In the genomic region with DNA sequence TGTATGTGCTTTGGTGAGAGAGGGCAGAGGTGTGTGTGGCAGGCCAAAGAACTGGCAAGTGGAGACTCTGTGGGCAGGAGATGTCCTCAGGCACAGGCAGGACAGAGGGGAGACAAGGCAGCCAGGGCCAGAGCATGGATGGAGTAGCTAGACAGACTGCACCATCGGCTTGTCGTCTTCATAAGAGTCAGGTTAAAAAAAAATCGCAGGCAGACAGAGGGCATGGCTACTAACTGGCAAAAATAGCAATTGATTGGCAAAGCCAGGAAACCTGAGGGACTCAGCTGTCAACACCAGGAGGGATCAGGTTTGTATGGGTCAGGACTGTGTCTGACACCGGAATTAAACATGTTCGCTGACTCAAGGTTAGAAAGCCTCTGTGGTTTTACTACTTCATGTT, we compare ENCODE assay signal across 11 mouse cellular contexts. TPM values are rescaled to one million over a fixed set of nuclear protein-coding genes. Genes with fewer than 3 reads are reported as not detected.
DNase-seq lines count a peak whose midpoint lies in the region; ATAC-seq and TF ChIP-seq lines count a peak whose summit lies in the region.
"Had no signal": no experiment of that assay in that cellular context is flagged by ENCODE, and none has a peak within 500 bp of the region (broad histone marks: within the 10 kb centered on the region; RNA-seq: fewer than 3 reads in every experiment).

No protein-coding gene starts in this region.

- no peak for TF ChIP-seq EP300 in CH12.LX (IDR thresholded peaks at IDR 0.05; ENCODE audit: low read length)
- no peak for TF ChIP-seq EP300 in stomach, postnatal 0 days (optimal IDR thresholded peaks at IDR 0.05)

- no peak overlapping the region for H3K9ac ChIP-seq in CH12.LX (ENCODE audit: insufficient read depth, low read depth)
- no peak overlapping the region for H3K9ac ChIP-seq in stomach, postnatal 0 days (ENCODE audit: low read length)
- H3K9ac ChIP-seq: liver, embryonic 13.5 days had no signal

- no peak overlapping the region for H3K4me2 ChIP-seq in CH12.LX (ENCODE audit: insufficient read depth, low read depth, poor library complexity, severe bottlenecking)
- no peak overlapping the region for H3K4me2 ChIP-seq in stomach, postnatal 0 days (replicated peaks; ENCODE audit: low read depth)

- H3K27ac ChIP-seq in CH12.LX (ENCODE audit: insufficient read depth, low read depth), result peak overlapping the region; percentile 35; the same call in 1 of the 2 replicates
- H3K27ac ChIP-seq in stomach, postnatal 0 days (replicated peaks), result no peak overlapping the region
- H3K27ac ChIP-seq: liver, embryonic 13.5 days had no signal

- peak; percentile 97 for DNase-seq in heart, adult 11 months
- DNase-seq in heart, postnatal 36 days, result no peak
- peak; percentile 30 for DNase-seq in CH12.LX (ENCODE audit: extremely low read depth)
- DNase-seq in cerebellum, postnatal 25 days, result peak; percentile 29 to 37
- peak; percentile 21 for DNase-seq in heart, postnatal 4 days
- DNase-seq in stomach, postnatal 0 days (ENCODE audit: low spot score), result no peak
- DNase-seq in layer of hippocampus, adult 11-12 months (ENCODE audit: low spot score), result no peak
- DNase-seq: kidney, postnatal 10 days; liver, embryonic 13.5 days; retina, postnatal 1 day; thymus, postnatal 25 days had no signal

- no peak for TF ChIP-seq CTCF in CH12.LX (conservative IDR thresholded peaks at IDR 0.05 in 1 of 2, IDR thresholded peaks at IDR 0.05 in 1 of 2; ENCODE audit: low read depth in 2 of 2, low read length in 2 of 2)
- TF ChIP-seq CTCF in stomach, postnatal 0 days (IDR thresholded peaks at IDR 0.05; ENCODE audit: low read depth), result no peak

- peaks cover 32 to 99% of the 10 kb centered on the region in 2 experiments for H3K4me1 ChIP-seq in CH12.LX (ENCODE audit: control insufficient read depth in 1 of 2, insufficient read depth in 2 of 2)
- H3K4me1 ChIP-seq in stomach, postnatal 0 days (replicated peaks; ENCODE audit: control insufficient read depth, insufficient read depth), result no peaks in the 10 kb centered on the region

- TF ChIP-seq POLR2A in CH12.LX (IDR thresholded peaks at IDR 0.05; ENCODE audit: low read depth, low read length), result no peak

- no peak overlapping the region for H3K4me3 ChIP-seq in CH12.LX (replicated peaks in 1 of 3; ENCODE audit: low read depth in 2 of 3, low read length in 2 of 3, poor library complexity in 1 of 3)
- no peak overlapping the region for H3K4me3 ChIP-seq in stomach, postnatal 0 days (ENCODE audit: low read depth, low read length)
- H3K4me3 ChIP-seq: liver, embryonic 13.5 days had no signal

- intact Hi-C loops in heart, postnatal 36 days (cut with DNase I), result loop anchor here (5.0 to 10.0 kb wide), 2 partner anchors 780 to 873 kb away; no protein-coding TSS in a partner anchor

- peaks cover 15% of the 10 kb centered on the region for H3K79me2 ChIP-seq in CH12.LX (replicated peaks; ENCODE audit: control insufficient read depth, extremely low read depth, insufficient read depth, poor library complexity, severe bottlenecking)

- WGBS in stomach, postnatal 0 days, result 76% methylated on average over 5 of the region's 5 CpGs

- H3K36me3 ChIP-seq in CH12.LX (replicated peaks in 1 of 2; ENCODE audit: control insufficient read depth in 1 of 2, insufficient read depth in 1 of 2, low read length in 1 of 2), result peaks cover 2 to 38% of the 10 kb centered on the region in 2 experiments
- H3K36me3 ChIP-seq in stomach, postnatal 0 days (ENCODE audit: control insufficient read depth, insufficient read depth, low read length), result no peaks in the 10 kb centered on the region
- H3K36me3 ChIP-seq: liver, embryonic 13.5 days had no signal

- no peak for TF ChIP-seq RAD21 in CH12.LX (IDR thresholded peaks at IDR 0.05; ENCODE audit: low read depth, low read length)

- no peak for ATAC-seq in stomach, postnatal 0 days (ENCODE audit: low FRiP score, low TSS enrichment)

- H3K27me3 ChIP-seq in CH12.LX (replicated peaks), result no peaks in the 10 kb centered on the region
- no peaks in the 10 kb centered on the region for H3K27me3 ChIP-seq in stomach, postnatal 0 days (ENCODE audit: control insufficient read depth, insufficient read depth, low read length)

- in situ Hi-C loops in CH12.LX (cut with MboI; ENCODE audit: low pct_ligation_motif_present, low pct_unique_long_range_greater_than_20kb, low sequenced_read_pairs), result loop anchor here (5.0 kb wide), 1 partner anchor 38 kb away; no protein-coding TSS in a partner anchor

- dilution Hi-C loops in CH12.LX (cut with MboI; ENCODE audit: extremely low pct_ligation_motif_present, extremely low pct_unique_long_range_greater_than_20kb, low sequenced_read_pairs), result no loop called here

- H3K9me3 ChIP-seq in CH12.LX (replicated peaks; ENCODE audit: low read length), result no peaks in the 10 kb centered on the region
- H3K9me3 ChIP-seq in stomach, postnatal 0 days (ENCODE audit: control insufficient read depth, low read length), result no peaks in the 10 kb centered on the region
- H3K9me3 ChIP-seq: liver, embryonic 13.5 days had no signal

TF ChIP-seq in CH12.LX, 34 proteins besides CTCF, POLR2A, EP300 and RAD21:
- no peak for TF ChIP-seq NELFE (IDR thresholded peaks at IDR 0.05; ENCODE audit: low read depth, low read length)
- no peak for TF ChIP-seq ZC3H11A (IDR thresholded peaks at IDR 0.05; ENCODE audit: low read depth, low read length)
- no peak for TF ChIP-seq MAFK (IDR thresholded peaks at IDR 0.05; ENCODE audit: insufficient replicate concordance, low read length)
- TF ChIP-seq ELF1 (IDR thresholded peaks at IDR 0.05; ENCODE audit: low read depth, low read length), result no peak
- TF ChIP-seq ETS1 (conservative IDR thresholded peaks at IDR 0.05; ENCODE audit: low read depth, low read length), result no peak
- no peak for TF ChIP-seq USF2 (conservative IDR thresholded peaks at IDR 0.05; ENCODE audit: low read depth, low read length)
- TF ChIP-seq MXI1 (IDR thresholded peaks at IDR 0.05; ENCODE audit: low read depth, low read length), result no peak
- TF ChIP-seq GABPA (IDR thresholded peaks at IDR 0.05; ENCODE audit: insufficient replicate concordance, low read depth, low read length), result no peak
- TF ChIP-seq JUN (IDR thresholded peaks at IDR 0.05; ENCODE audit: insufficient read depth, low read depth, low read length), result no peak
- TF ChIP-seq NRF1 (IDR thresholded peaks at IDR 0.05; ENCODE audit: low read depth, low read length), result no peak
- TF ChIP-seq CHD2 (IDR thresholded peaks at IDR 0.05; ENCODE audit: low read length), result no peak
- no peak for TF ChIP-seq POLR2AphosphoS2 (IDR thresholded peaks at IDR 0.05; ENCODE audit: low read depth, low read length)
- TF ChIP-seq SIN3A (IDR thresholded peaks at IDR 0.05; ENCODE audit: low read length), result no peak
- TF ChIP-seq CHD1 (IDR thresholded peaks at IDR 0.05; ENCODE audit: low read depth, low read length), result no peak
- no peak for TF ChIP-seq JUND (conservative IDR thresholded peaks at IDR 0.05; ENCODE audit: low read depth, low read length)

RNA-seq across cellular contexts. Expression of a gene that starts 10.6 kb away (rescaled TPM):
- 10 to 100 TPM; 18.9 to 28.6 TPM for total RNA-seq in heart, postnatal 36 days (2021)
- total RNA-seq in CH12.LX (2012; rRNA removed), result 12.6 and 19.1 TPM in 2 replicates
- total RNA-seq in CH12.LX (2014; rRNA removed), result 11.9 and 12.5 TPM in 2 replicates
- polyA plus RNA-seq in CH12.LX (2012; ENCODE audit: insufficient read length, low read depth), result 105 and 110 TPM in 2 replicates
- 10 to 100 TPM; 10.5 to 12.7 TPM for total RNA-seq in heart, postnatal 4 days (2021)
- polyA plus RNA-seq in stomach, postnatal 0 days (2015; fragmentation: Nextera tagmentation; extraction: Ambion mirVana), result 1.3 and 1.6 TPM in 2 replicates

Comparison
In these comparisons a context has a peak if more than half of its experiments do, and no peak if none do; other contexts are left out.
1. DNase-seq: peak in heart, adult 11 months (single experiment), CH12.LX (single experiment), cerebellum, postnatal 25 days (2 of 2) and heart, postnatal 4 days (single experiment); none in heart, postnatal 36 days (0 of 2), stomach, postnatal 0 days (single experiment) and layer of hippocampus, adult 11-12 months (single experiment).